Comparison of ENCODE assay signal across 23 mouse cellular contexts in the genomic region with DNA sequence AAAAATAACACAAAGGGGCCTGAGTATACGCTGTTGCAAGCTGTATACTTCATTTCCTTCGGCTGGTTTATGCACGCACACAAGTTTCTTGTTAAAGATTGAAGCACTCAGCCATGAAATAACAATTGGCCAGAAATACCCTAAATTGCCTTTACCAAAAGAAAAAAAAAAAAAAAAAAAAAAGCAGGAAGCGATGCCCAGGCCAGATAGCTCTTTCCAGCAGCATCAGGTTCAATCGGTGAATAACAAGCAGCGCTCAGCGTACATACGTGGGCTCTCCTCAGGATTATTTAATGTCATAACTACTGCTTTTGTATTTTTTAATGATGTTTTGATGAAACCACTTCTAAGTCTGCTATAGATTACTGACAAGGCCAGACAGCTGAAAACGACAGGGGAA. TPM values are rescaled to one million over a fixed set of nuclear protein-coding genes. Genes with fewer than 3 reads are reported as not detected.
DNase-seq lines count a peak whose midpoint lies in the region; ATAC-seq and TF ChIP-seq lines count a peak whose summit lies in the region.
"Had no signal": no experiment of that assay in that cellular context is flagged by ENCODE, and none has a peak within 500 bp of the region (broad histone marks: within the 10 kb centered on the region; RNA-seq: fewer than 3 reads in every experiment).

No protein-coding gene starts in this region.

- no peak overlapping the region for H3K4me3 ChIP-seq in kidney, embryonic 14.5 days (ENCODE audit: low read length)
- H3K4me3 ChIP-seq in MEL (ENCODE audit: control insufficient read depth in 1 of 2, insufficient read depth in 1 of 2, low read depth in 2 of 2, low read length in 2 of 2) = peak overlapping the region; percentile 26 to 36; a peak in 3 of 4 replicates
- no peak overlapping the region for H3K4me3 ChIP-seq in liver, embryonic 12.5 days
- H3K4me3 ChIP-seq in midbrain, embryonic 11.5 days (ENCODE audit: low read depth, low read length) = no peak overlapping the region
- H3K4me3 ChIP-seq: embryonic facial prominence, embryonic 12.5 days; liver, embryonic 15.5 days; midbrain, embryonic 13.5 days; myocyte had no signal

- TF ChIP-seq RAD21 in MEL (IDR thresholded peaks at IDR 0.05; ENCODE audit: low read depth, low read length) = no peak

- TF ChIP-seq CTCF in MEL (IDR thresholded peaks at IDR 0.05 in 2 of 3, conservative IDR thresholded peaks at IDR 0.05 in 1 of 3; ENCODE audit: control insufficient read depth in 1 of 3, insufficient read depth in 1 of 3, low read depth in 2 of 3, low read length in 3 of 3, poor library complexity in 1 of 3, severe bottlenecking in 1 of 3) = no peak

- no peaks in the 10 kb centered on the region for H3K9me3 ChIP-seq in kidney, embryonic 14.5 days (ENCODE audit: control insufficient read depth, low read length)
- H3K9me3 ChIP-seq in MEL (replicated peaks; ENCODE audit: insufficient read depth, low read length) = no peaks in the 10 kb centered on the region
- H3K9me3 ChIP-seq in liver, embryonic 12.5 days (replicated peaks) = no peaks in the 10 kb centered on the region
- H3K9me3 ChIP-seq in midbrain, embryonic 11.5 days (ENCODE audit: control insufficient read depth, low read length) = no peaks in the 10 kb centered on the region
- H3K9me3 ChIP-seq: embryonic facial prominence, embryonic 12.5 days; liver, embryonic 15.5 days; midbrain, embryonic 13.5 days had no signal

- no peak for ATAC-seq in kidney, embryonic 14.5 days (ENCODE audit: low FRiP score, low TSS enrichment)
- no peak for ATAC-seq in liver, embryonic 12.5 days
- no peak for ATAC-seq in midbrain, embryonic 11.5 days (ENCODE audit: low FRiP score)
- ATAC-seq: forebrain, embryonic 16.5 days; inflammation-experienced regulatory T-cells, adult 6 months; midbrain, embryonic 13.5 days had no signal

- H3K9ac ChIP-seq in kidney, embryonic 14.5 days (ENCODE audit: low read depth, low read length) = no peak overlapping the region
- peak overlapping the region; percentile 42 for H3K9ac ChIP-seq in MEL (ENCODE audit: control insufficient read depth, low read depth, low read length, poor library complexity, severe bottlenecking)
- no peak overlapping the region for H3K9ac ChIP-seq in liver, embryonic 12.5 days
- no peak overlapping the region for H3K9ac ChIP-seq in midbrain, embryonic 11.5 days (ENCODE audit: low read length)
- H3K9ac ChIP-seq: embryonic facial prominence, embryonic 12.5 days; liver, embryonic 15.5 days; midbrain, embryonic 13.5 days had no signal

- WGBS in kidney, embryonic 14.5 days = 60% methylated on average over 9 of the region's 9 CpGs
- 43% methylated on average over 9 of the region's 9 CpGs for WGBS in liver, embryonic 12.5 days (ENCODE audit: insufficient replicate concordance)
- 85% methylated on average over 9 of the region's 9 CpGs for WGBS in midbrain, embryonic 11.5 days

- no peak for TF ChIP-seq EP300 in MEL (IDR thresholded peaks at IDR 0.05; ENCODE audit: low read depth in 1 of 2, low read length in 2 of 2)

- H3K27ac ChIP-seq in kidney, embryonic 14.5 days (ENCODE audit: low read depth, low read length) = peak overlapping the region; percentile 38; the same call in 1 of the 2 replicates
- no peak overlapping the region for H3K27ac ChIP-seq in MEL (ENCODE audit: control insufficient read depth, low read depth, low read length)
- H3K27ac ChIP-seq in liver, embryonic 12.5 days = no peak overlapping the region
- H3K27ac ChIP-seq in midbrain, embryonic 11.5 days (ENCODE audit: low read depth, low read length) = no peak overlapping the region
- H3K27ac ChIP-seq: embryonic facial prominence, embryonic 12.5 days; liver, embryonic 15.5 days; midbrain, embryonic 13.5 days had no signal

- H3K4me2 ChIP-seq in kidney, embryonic 14.5 days (replicated peaks; ENCODE audit: low read depth, low read length) = no peak overlapping the region
- H3K4me2 ChIP-seq in liver, embryonic 12.5 days = peak overlapping the region; percentile 23; the same call in 1 of the 2 replicates
- no peak overlapping the region for H3K4me2 ChIP-seq in midbrain, embryonic 11.5 days
- H3K4me2 ChIP-seq: embryonic facial prominence, embryonic 12.5 days; liver, embryonic 15.5 days; midbrain, embryonic 13.5 days had no signal

- TF ChIP-seq POLR2A in MEL (IDR thresholded peaks at IDR 0.05; ENCODE audit: control insufficient read depth in 1 of 2, insufficient read depth in 1 of 2, low read depth in 1 of 2, low read length in 2 of 2, poor library complexity in 1 of 2) = no peak

- H3K4me1 ChIP-seq in kidney, embryonic 14.5 days (ENCODE audit: control insufficient read depth, insufficient read depth, low read length) = no peaks in the 10 kb centered on the region
- peaks cover 0 to 8% of the 10 kb centered on the region in 2 experiments; a peak in 1 of 4 replicates for H3K4me1 ChIP-seq in MEL (ENCODE audit: control insufficient read depth in 1 of 2, insufficient read depth in 2 of 2, low read length in 2 of 2)
- peaks cover 46% of the 10 kb centered on the region for H3K4me1 ChIP-seq in liver, embryonic 12.5 days
- peaks cover 6% of the 10 kb centered on the region; the same call in 1 of the 2 replicates for H3K4me1 ChIP-seq in midbrain, embryonic 11.5 days (ENCODE audit: control insufficient read depth, insufficient read depth, low read length)
- H3K4me1 ChIP-seq: embryonic facial prominence, embryonic 12.5 days had no signal

- no peaks in the 10 kb centered on the region for H3K79me2 ChIP-seq in MEL (ENCODE audit: control insufficient read depth, insufficient read depth, low read length, poor library complexity)

- 0 out of 2 replicates have a peak, but pooled peaks cover under 1% of the 10 kb centered on the region for H3K36me3 ChIP-seq in kidney, embryonic 14.5 days (ENCODE audit: control insufficient read depth, insufficient read depth, low read length)
- peaks cover 0 to 7% of the 10 kb centered on the region in 2 experiments; a peak in 2 of 4 replicates for H3K36me3 ChIP-seq in MEL (ENCODE audit: control insufficient read depth in 1 of 2, insufficient read depth in 2 of 2, low read length in 2 of 2)
- peaks cover 3% of the 10 kb centered on the region; the same call in 1 of the 2 replicates for H3K36me3 ChIP-seq in liver, embryonic 12.5 days
- H3K36me3 ChIP-seq in midbrain, embryonic 11.5 days (ENCODE audit: control insufficient read depth, insufficient read depth, low read length) = no peaks in the 10 kb centered on the region
- H3K36me3 ChIP-seq: embryonic facial prominence, embryonic 12.5 days; liver, embryonic 15.5 days had no signal

- H3K27me3 ChIP-seq in kidney, embryonic 14.5 days (ENCODE audit: control insufficient read depth, insufficient read depth, low read length) = no peaks in the 10 kb centered on the region
- peaks cover 0 to 8% of the 10 kb centered on the region in 2 experiments; a peak in 3 of 4 replicates for H3K27me3 ChIP-seq in MEL (ENCODE audit: control insufficient read depth in 1 of 2, insufficient read depth in 2 of 2, low read length in 2 of 2)
- H3K27me3 ChIP-seq in liver, embryonic 12.5 days (replicated peaks) = no peaks in the 10 kb centered on the region
- no peaks in the 10 kb centered on the region for H3K27me3 ChIP-seq in midbrain, embryonic 11.5 days (ENCODE audit: control insufficient read depth, insufficient read depth, low read length)
- H3K27me3 ChIP-seq: embryonic facial prominence, embryonic 12.5 days; liver, embryonic 15.5 days; midbrain, embryonic 13.5 days had no signal

- DNase-seq in heart, adult 11 months = peak; percentile 41
- DNase-seq in heart, adult 9 months (ENCODE audit: low spot score in 2 of 2) = no peak
- no peak for DNase-seq in kidney, adult 9 months
- peak; percentile 40 for DNase-seq in MEL (ENCODE audit: low read depth, low spot score)
- DNase-seq in embryo, embryonic 10 days (ENCODE audit: low spot score) = no peak
- DNase-seq in midbrain, embryonic 11.5 days (ENCODE audit: low spot score, missing footprints) = no peak
- DNase-seq: adrenal gland, adult 2 months; cerebellum, postnatal 14 days; lung, postnatal 4 days; retina, postnatal 1 day; right cerebral cortex, postnatal 4 days; thymus, postnatal 25 days had no signal

TF ChIP-seq in MEL, 35 proteins besides CTCF, POLR2A, EP300 and RAD21:
- no peak for TF ChIP-seq NRF1 (IDR thresholded peaks at IDR 0.05; ENCODE audit: insufficient read depth, low read depth, low read length, poor library complexity, severe bottlenecking)
- no peak for TF ChIP-seq USF1 (IDR thresholded peaks at IDR 0.05; ENCODE audit: low read depth, low read length)
- TF ChIP-seq ZNF384 (IDR thresholded peaks at IDR 0.05; ENCODE audit: low read depth, low read length) = peak; percentile 92
- peak; percentile 48 for TF ChIP-seq GATA1 (IDR thresholded peaks at IDR 0.05; ENCODE audit: low read depth, low read length)
- TF ChIP-seq USF2 (IDR thresholded peaks at IDR 0.05; ENCODE audit: borderline replicate concordance in 1 of 2, insufficient read depth in 1 of 2, low read depth in 1 of 2, low read length in 2 of 2) = no peak
- TF ChIP-seq CHD1 (IDR thresholded peaks at IDR 0.05; ENCODE audit: low read depth, low read length) = no peak

RNA-seq across cellular contexts. Expression of a gene that starts 28.9 kb away (rescaled TPM):
- polyA plus RNA-seq in kidney, embryonic 14.5 days (2014; fragmentation: Nextera tagmentation; extraction: Ambion mirVana) = 0.37 TPM in 1 of 2 replicates, not detected in the other
- not detected in 2 replicates for total RNA-seq in MEL (2012; rRNA removed)
- polyA plus RNA-seq in MEL (2012; ENCODE audit: insufficient read depth in 1 of 2, insufficient read length in 2 of 2, low read depth in 1 of 2, low replicate concordance in 2 of 2, missing spikeins in 1 of 2) = not detected
- 0.66 and 0.98 TPM in 2 replicates for polyA plus RNA-seq in liver, embryonic 12.5 days (2016; fragmentation: Nextera tagmentation; extraction: Ambion mirVana)
- 0.08 and 0.18 TPM in 2 replicates for polyA plus RNA-seq in midbrain, embryonic 11.5 days (2014; fragmentation: Nextera tagmentation; extraction: Ambion mirVana)
- total RNA-seq: granulocyte monocyte progenitor cell, adult 5-6 weeks; layer of hippocampus, postnatal 25 days; left cerebral cortex, postnatal 14 days had no signal
- polyA plus RNA-seq: inflammation-experienced regulatory T-cells, adult 6 months; myocyte had no signal

Comparison
In these comparisons a context has a peak if more than half of its experiments do, and no peak if none do; other contexts are left out.
1. DNase-seq: peak in heart, adult 11 months (single experiment) and MEL (single experiment); none in heart, adult 9 months (0 of 2), kidney, adult 9 months (single experiment), embryo, embryonic 10 days (single experiment) and midbrain, embryonic 11.5 days (single experiment).
2. H3K4me3 ChIP-seq: peak in MEL (2 of 2); none in kidney, embryonic 14.5 days (single experiment), liver, embryonic 12.5 days (single experiment) and midbrain, embryonic 11.5 days (single experiment).